Mouse (Mus musculus): ENCODE measurements around the gene Ywhah. TPM values are rescaled to one million over a fixed set of nuclear protein-coding genes. Genes with fewer than 3 reads are reported as not detected.

Ywhah gene
- polyA plus RNA-seq, 1 experiment from 2014 or later, result 236 TPM

- Histone ChIP-seq H3K4me1 (replicated peaks; ENCODE audit: insufficient read depth, low read length) (no peaks in the 10 kb centered on the region; the same call in 1 of the 2 replicates), H3K4me2 (ENCODE audit: low read length) (no peak overlapping the region), H3K9me3 (replicated peaks; ENCODE audit: low read length) (no peaks in the 10 kb centered on the region), H3K9ac (ENCODE audit: low read depth, low read length) (no peak overlapping the region), H3K27me3 (ENCODE audit: insufficient read depth, low read length) (no peaks in the 10 kb centered on the region), H3K27ac (no peak overlapping the region), H3K36me3 (ENCODE audit: insufficient read depth, low read length) (no peaks in the 10 kb centered on the region), H3K4me3 (replicated peaks; ENCODE audit: low read depth, low read length) (no peak overlapping the region)
- WGBS, result 86% methylated on average over 5 of the region's 5 CpGs
- no peak for TF ChIP-seq CTCF (IDR thresholded peaks at IDR 0.05; ENCODE audit: low read depth)
- ATAC-seq (replicated peaks; ENCODE audit: low FRiP score, low read depth), result no peak
- no peak for DNase-seq (ENCODE audit: low spot score)
These were observed 15.8 kb upstream of the Ywhah start for GRCm38 (mm10) chr5:33002781-33003180.

- no peaks in the 10 kb centered on the region for H3K9me3 ChIP-seq (replicated peaks; ENCODE audit: low read length)
- 48% methylated on average over 6 of the region's 6 CpGs for WGBS
- DNase-seq (ENCODE audit: low spot score) (no peak), ATAC-seq (replicated peaks; ENCODE audit: low FRiP score, low read depth) (peak; percentile 67)
- H3K36me3 ChIP-seq (ENCODE audit: insufficient read depth, low read length), result no peaks in the 10 kb centered on the region
- no peak overlapping the region for H3K4me2 ChIP-seq (ENCODE audit: low read length)
- no peaks in the 10 kb centered on the region; the same call in 1 of the 2 replicates for H3K4me1 ChIP-seq (replicated peaks; ENCODE audit: insufficient read depth, low read length)
- H3K27ac ChIP-seq, result no peak overlapping the region
- TF ChIP-seq CTCF (IDR thresholded peaks at IDR 0.05; ENCODE audit: low read depth), result no peak
- no peak overlapping the region for H3K4me3 ChIP-seq (replicated peaks; ENCODE audit: low read depth, low read length)
- no peaks in the 10 kb centered on the region for H3K27me3 ChIP-seq (ENCODE audit: insufficient read depth, low read length)
- no peak overlapping the region for H3K9ac ChIP-seq (ENCODE audit: low read depth, low read length)
These were observed 15.1 kb upstream of the Ywhah start for GRCm38 (mm10) chr5:33003500-33003899.

GRCm38 (mm10) chr5:33004110-33004509 is 14.5 kb upstream of the Ywhah start:
- H3K9ac ChIP-seq (ENCODE audit: low read depth, low read length), result no peak overlapping the region
- no peak for TF ChIP-seq CTCF (IDR thresholded peaks at IDR 0.05; ENCODE audit: low read depth)
- no peaks in the 10 kb centered on the region for H3K27me3 ChIP-seq (ENCODE audit: insufficient read depth, low read length)
- no peaks in the 10 kb centered on the region for H3K9me3 ChIP-seq (replicated peaks; ENCODE audit: low read length)
- no peak overlapping the region for H3K4me3 ChIP-seq (replicated peaks; ENCODE audit: low read depth, low read length)
- DNase-seq (ENCODE audit: low spot score) (no peak), ATAC-seq (replicated peaks; ENCODE audit: low FRiP score, low read depth) (0 out of 2 replicates have a peak, but pooled peaks have one; percentile 26)
- no peaks in the 10 kb centered on the region for H3K36me3 ChIP-seq (ENCODE audit: insufficient read depth, low read length)
- no peak overlapping the region for H3K27ac ChIP-seq
- WGBS, result 65% methylated on average over 4 of the region's 4 CpGs
- H3K4me1 ChIP-seq (replicated peaks; ENCODE audit: insufficient read depth, low read length), result no peaks in the 10 kb centered on the region; the same call in 1 of the 2 replicates
- no peak overlapping the region for H3K4me2 ChIP-seq (ENCODE audit: low read length)

GRCm38 (mm10) chr5:33005442-33006145 is 13.0 kb upstream of the Ywhah start:
- DNase-seq (ENCODE audit: low spot score), result no peak
- ATAC-seq (replicated peaks; ENCODE audit: low FRiP score, low read depth), result no peak
- no peaks in the 10 kb centered on the region for H3K9me3 ChIP-seq (replicated peaks; ENCODE audit: low read length)
- H3K4me1 ChIP-seq (replicated peaks; ENCODE audit: insufficient read depth, low read length), result no peaks in the 10 kb centered on the region; the same call in 1 of the 2 replicates
- no peak overlapping the region for H3K27ac ChIP-seq
- TF ChIP-seq CTCF (IDR thresholded peaks at IDR 0.05; ENCODE audit: low read depth), result no peak
- WGBS, result 84% methylated on average over 11 of the region's 11 CpGs
- no peak overlapping the region for H3K9ac ChIP-seq (ENCODE audit: low read depth, low read length)
- no peaks in the 10 kb centered on the region for H3K36me3 ChIP-seq (ENCODE audit: insufficient read depth, low read length)
- H3K4me2 ChIP-seq (ENCODE audit: low read length), result no peak overlapping the region
- no peak overlapping the region for H3K4me3 ChIP-seq (replicated peaks; ENCODE audit: low read depth, low read length)
- H3K27me3 ChIP-seq (ENCODE audit: insufficient read depth, low read length), result no peaks in the 10 kb centered on the region

- no peaks in the 10 kb centered on the region for H3K9me3 ChIP-seq (replicated peaks; ENCODE audit: low read length)
These were observed 11.9 kb upstream of the Ywhah start for GRCm38 (mm10) chr5:33006670-33007069.

GRCm38 (mm10) chr5:33007371-33007770 is 11.2 kb upstream of the Ywhah start:
- H3K4me3 ChIP-seq (replicated peaks; ENCODE audit: low read depth, low read length), result no peak overlapping the region
- no peaks in the 10 kb centered on the region for H3K9me3 ChIP-seq (replicated peaks; ENCODE audit: low read length)
- ATAC-seq (replicated peaks; ENCODE audit: low FRiP score, low read depth) (no peak), DNase-seq (ENCODE audit: low spot score) (no peak)
- peaks cover 5% of the 10 kb centered on the region; the same call in 1 of the 2 replicates for H3K4me1 ChIP-seq (replicated peaks; ENCODE audit: insufficient read depth, low read length)
- no peaks in the 10 kb centered on the region for H3K36me3 ChIP-seq (ENCODE audit: insufficient read depth, low read length)
- WGBS, result 47% methylated on average over 4 of the region's 4 CpGs
- H3K27me3 ChIP-seq (ENCODE audit: insufficient read depth, low read length), result no peaks in the 10 kb centered on the region
- H3K4me2 ChIP-seq (ENCODE audit: low read length), result no peak overlapping the region
- H3K27ac ChIP-seq, result no peak overlapping the region
- no peak for TF ChIP-seq CTCF (IDR thresholded peaks at IDR 0.05; ENCODE audit: low read depth)
- H3K9ac ChIP-seq (ENCODE audit: low read depth, low read length), result no peak overlapping the region

More at GRCm38 (mm10) chr5:33006670-33007069, 11.9 kb upstream of the Ywhah start:
- Histone ChIP-seq H3K36me3 (ENCODE audit: insufficient read depth, low read length) (no peaks in the 10 kb centered on the region), H3K4me3 (replicated peaks; ENCODE audit: low read depth, low read length) (no peak overlapping the region), H3K4me1 (replicated peaks; ENCODE audit: insufficient read depth, low read length) (peaks cover 5% of the 10 kb centered on the region; the same call in 1 of the 2 replicates), H3K27me3 (ENCODE audit: insufficient read depth, low read length) (no peaks in the 10 kb centered on the region), H3K9ac (ENCODE audit: low read depth, low read length) (no peak overlapping the region), H3K27ac (no peak overlapping the region), H3K4me2 (ENCODE audit: low read length) (no peak overlapping the region)
- no peak for TF ChIP-seq CTCF (IDR thresholded peaks at IDR 0.05; ENCODE audit: low read depth)
- WGBS, result 43% methylated on average over 8 of the region's 8 CpGs
- ATAC-seq (replicated peaks; ENCODE audit: low FRiP score, low read depth) (no peak), DNase-seq (ENCODE audit: low spot score) (no peak)

All from kidney, postnatal 0 days (tissue).